Mouse (Mus musculus) hindbrain, embryonic 11.5 days (tissue): ENCODE data around the gene Arl13b. TPM values are rescaled to one million over a fixed set of nuclear protein-coding genes. Genes with fewer than 3 reads are reported as not detected.

Experiments used
- ATAC-seq: fragments of 200-750 bp; cut with Nextera tagmentation; 2 replicates; pipeline ENCODE4 v1.8.0; 2017; ENCODE audit warnings: mild to moderate bottlenecking, moderate TSS enrichment, moderate library complexity; ENCODE audit not compliant: low FRiP score
- DNase-seq: peaks from one replicate; pipeline ENCODE4 v3.0.0-alpha.2; 2015; ENCODE audit warnings: low spot score
- H3K27ac ChIP-seq: fragments of 300-500 bp; sonication (generic); 2 replicates; pipeline ENCODE4 v1.5.1; 2014; ENCODE audit warnings: mild to moderate bottlenecking, low read depth, low read length
- H3K27me3 ChIP-seq: fragments of 300-500 bp; sonication (generic); 2 replicates; pipeline ENCODE4 v1.6.1; 2014; ENCODE audit warnings: mild to moderate bottlenecking, low read length, moderate library complexity, mixed read lengths; ENCODE audit not compliant: control insufficient read depth, insufficient read depth
- H3K36me3 ChIP-seq: fragments of 300-500 bp; sonication (generic); 2 replicates; pipeline ENCODE4 v1.6.1; 2014; ENCODE audit warnings: mild to moderate bottlenecking, low read length, moderate library complexity, mixed read lengths; ENCODE audit not compliant: control insufficient read depth, insufficient read depth
- H3K4me1 ChIP-seq: fragments of 300-500 bp; sonication (generic); replicated peaks from 2 replicates; pipeline ENCODE4 v1.6.1; 2014; ENCODE audit warnings: low read length, mixed read lengths; ENCODE audit not compliant: control insufficient read depth, insufficient read depth
- H3K4me2 ChIP-seq: fragments of 300-500 bp; sonication (generic); replicated peaks from 2 replicates; pipeline ENCODE4 v1.6.1; 2014; ENCODE audit warnings: mild to moderate bottlenecking, low read depth, low read length
- H3K4me3 ChIP-seq: fragments of 300-500 bp; sonication (generic); 2 replicates; pipeline ENCODE4 v1.5.1; 2014; ENCODE audit warnings: low read depth, low read length
- H3K9ac ChIP-seq: fragments of 300-500 bp; sonication (generic); 2 replicates; pipeline ENCODE4 v1.6.1; 2014; ENCODE audit warnings: low read depth, low read length
- H3K9me3 ChIP-seq: fragments of 300-500 bp; sonication (generic); 2 replicates; pipeline ENCODE4 v1.6.1; 2016; ENCODE audit warnings: low read length; ENCODE audit not compliant: control insufficient read depth
- WGBS: fragments of 180-500 bp; shearing (Covaris S2); extraction: QIAGEN DNeasy Blood & Tissue Kit; methylation state at CpG from one replicate; pipeline ENCODE4 v1.1.7; 2014; 5-methylcytosine and 5-hydroxymethylcytosine counted together
- polyA plus RNA-seq: library from polyadenylated mRNA; unstranded; fragments of >200 nt; fragmentation: Nextera tagmentation; extraction: Ambion mirVana; gene quantifications from 2 replicates; pipeline ENCODE4 v1.2.1, GENCODE M21; 2014

Arl13b gene
- polyA plus RNA-seq, 1 experiment from 2014 or later: 19.8 TPM

- WGBS: 89% methylated on average over 2 of the region's 2 CpGs
- peak; percentile 13; the same call in 1 of the 2 replicates for ATAC-seq
These were observed 88.5 kb downstream of the Arl13b start for GRCm38 (mm10) chr16:62758340-62758739.

GRCm38 (mm10) chr16:62755307-62755706 is 91.5 kb downstream of the Arl13b start:
- Histone ChIP-seq H3K9me3 (no peaks in the 10 kb centered on the region), H3K36me3 (no peaks in the 10 kb centered on the region), H3K27ac (no peak overlapping the region), H3K27me3 (no peaks in the 10 kb centered on the region), H3K4me1 (no peaks in the 10 kb centered on the region), H3K9ac (no peak overlapping the region), H3K4me3 (no peak overlapping the region), H3K4me2 (no peak overlapping the region)
- 93% methylated on average over 6 of the region's 6 CpGs for WGBS
- DNase-seq (no peak), ATAC-seq (no peak)

More at GRCm38 (mm10) chr16:62758340-62758739, 88.5 kb downstream of the Arl13b start:
- Histone ChIP-seq H3K36me3 (no peaks in the 10 kb centered on the region), H3K27me3 (no peaks in the 10 kb centered on the region), H3K4me2 (no peak overlapping the region), H3K9ac (no peak overlapping the region), H3K27ac (no peak overlapping the region), H3K4me3 (no peak overlapping the region), H3K9me3 (no peaks in the 10 kb centered on the region), H3K4me1 (no peaks in the 10 kb centered on the region)
- peak; percentile 23 for DNase-seq

- no peaks in the 10 kb centered on the region for H3K9me3 ChIP-seq
- H3K36me3 ChIP-seq: no peaks in the 10 kb centered on the region
- no peaks in the 10 kb centered on the region for H3K4me1 ChIP-seq
- H3K9ac ChIP-seq: no peak overlapping the region
- H3K27ac ChIP-seq: no peak overlapping the region
- H3K27me3 ChIP-seq: no peaks in the 10 kb centered on the region
- DNase-seq (no peak), ATAC-seq (no peak)
- H3K4me2 ChIP-seq: no peak overlapping the region
- WGBS: 87% methylated on average over 1 of the region's 1 CpGs
- no peak overlapping the region for H3K4me3 ChIP-seq
These were observed 93.2 kb downstream of the Arl13b start for GRCm38 (mm10) chr16:62753597-62753996.

- no peak overlapping the region for H3K27ac ChIP-seq
- no peak overlapping the region for H3K9ac ChIP-seq
- no peaks in the 10 kb centered on the region for H3K9me3 ChIP-seq
- H3K4me1 ChIP-seq: no peaks in the 10 kb centered on the region
- H3K4me2 ChIP-seq: no peak overlapping the region
- WGBS: 97% methylated on average over 4 of the region's 4 CpGs
- H3K27me3 ChIP-seq: no peaks in the 10 kb centered on the region
- no peaks in the 10 kb centered on the region for H3K36me3 ChIP-seq
- H3K4me3 ChIP-seq: no peak overlapping the region
- no peak for ATAC-seq
- DNase-seq: no peak
These were observed 93.8 kb downstream of the Arl13b start for GRCm38 (mm10) chr16:62753079-62753478.

DNA sequence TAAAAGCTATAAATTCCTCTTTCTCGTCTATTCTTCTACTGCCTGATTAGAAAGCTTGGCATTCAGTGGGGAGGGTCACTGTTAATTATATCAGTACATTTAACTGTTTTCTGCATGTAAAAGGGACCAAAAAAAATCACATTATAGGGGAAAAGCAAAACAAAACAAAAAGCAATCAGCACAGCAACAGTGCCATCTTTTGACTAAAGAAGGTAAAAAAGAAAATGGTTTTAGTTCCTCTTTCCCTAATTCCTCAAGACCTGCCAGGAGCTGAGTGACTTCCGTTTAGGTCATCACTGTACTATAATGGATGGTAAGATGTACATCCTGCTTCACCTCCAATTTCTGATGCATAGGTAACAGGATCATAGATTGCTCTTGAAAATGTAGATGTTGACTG is 101.0 kb downstream of the Arl13b start:
- H3K9me3 ChIP-seq: no peaks in the 10 kb centered on the region
- H3K27me3 ChIP-seq: no peaks in the 10 kb centered on the region
- H3K9ac ChIP-seq: no peak overlapping the region
- H3K4me1 ChIP-seq: no peaks in the 10 kb centered on the region
- no peak for ATAC-seq
- DNase-seq: no peak
- no peak overlapping the region for H3K4me3 ChIP-seq
- H3K27ac ChIP-seq: no peak overlapping the region
- H3K4me2 ChIP-seq: no peak overlapping the region
- H3K36me3 ChIP-seq: no peaks in the 10 kb centered on the region
- WGBS: 89% methylated on average over 2 of the region's 2 CpGs

Other genes with a start within 250 kb of the Arl13b start
- gene Nsun3, start 60.2 kb downstream of the Arl13b start, polyA plus RNA-seq: 10.0 and 10.4 TPM in 2 replicates
- gene Stx19, start 32.4 kb downstream of the Arl13b start, polyA plus RNA-seq: 0.17 and 0.56 TPM in 2 replicates
- gene Pros1, start 7.3 kb upstream of the Arl13b start, polyA plus RNA-seq: 21.7 and 21.8 TPM in 2 replicates